Mouse (Mus musculus) CD8-positive naive resting alpha-beta T cell, adult 57 days (primary cell): Measurements from ENCODE around the gene Dhps. TPM values are rescaled to one million over a fixed set of nuclear protein-coding genes. Genes with fewer than 3 reads are reported as not detected.

Source experiments
- total RNA-seq: library from RNA; stranded (reverse); gene quantifications from one replicate; pipeline ENCODE4 v1.2.4, GENCODE M21; 2023

Gene Dhps
- 88.6 TPM for total RNA-seq

DNA sequence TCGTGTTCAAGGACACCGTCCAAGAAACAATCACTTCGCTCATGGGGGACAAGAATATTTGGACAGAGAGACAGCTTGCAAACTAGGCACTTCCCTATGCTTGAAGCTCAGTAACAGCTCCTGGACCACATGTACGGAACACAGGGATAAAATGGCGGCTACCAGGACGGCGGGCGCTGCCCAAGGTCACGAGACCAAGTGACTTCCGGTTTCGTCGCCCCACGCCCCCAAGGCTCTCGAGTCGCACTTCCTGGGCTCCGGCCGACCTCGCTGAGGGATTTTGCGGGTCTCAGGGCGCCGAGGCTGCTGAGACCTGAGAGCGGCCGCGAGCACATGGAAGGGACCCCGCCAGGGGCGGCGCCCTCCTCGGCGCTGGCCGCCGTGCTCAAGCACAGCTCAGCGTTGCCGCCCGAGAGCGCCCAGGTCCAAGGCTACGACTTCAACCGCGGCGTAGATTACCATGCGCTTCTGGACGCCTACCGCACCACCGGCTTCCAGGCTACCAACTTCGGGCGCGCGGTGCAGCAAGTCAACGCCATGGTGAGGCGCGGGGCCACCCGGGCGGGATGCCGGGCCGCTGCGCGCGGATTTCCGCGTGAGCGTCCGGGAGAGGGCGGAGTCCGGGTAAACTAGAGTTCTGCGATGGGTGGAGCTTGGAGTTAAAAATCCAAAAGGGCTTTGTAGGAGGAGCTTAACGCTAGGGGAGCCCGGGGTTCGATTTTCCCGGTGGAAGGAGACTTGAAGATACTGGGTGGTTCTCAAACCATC is at the start of gene Dhps:
Gene Dhps, plus strand, starts transcription at position 244 of the 768 bp plus-strand sequence.

GRCm38 (mm10) chr8:85025098-85025932 is 46.2 kb upstream of the Dhps start, which contains the start of gene Asna1:
Gene Asna1, minus strand, starts transcription at chr8:85025281.

GRCm38 (mm10) chr8:85026670-85027515 is 44.7 kb upstream of the Dhps start, which contains the start of gene Trir:
Gene Trir, plus strand, starts transcription at chr8:85026823.

GRCm38 (mm10) chr8:85036718-85037365 is 34.7 kb upstream of the Dhps start, which contains the start of gene Tnpo2:
Gene Tnpo2, plus strand, starts transcription at chr8:85036915.

GRCm38 (mm10) chr8:85059879-85060616 is 11.5 kb upstream of the Dhps start, which contains the start of gene Fbxw9:
Gene Fbxw9, plus strand, starts transcription at chr8:85060055.

GRCm38 (mm10) chr8:85067982-85068381 is 3.6 kb upstream of the Dhps start, which contains the start of gene Gm5741:
Gene Gm5741, minus strand, starts transcription at chr8:85067982.

GRCm38 (mm10) chr8:85080532-85081215 is 9.1 kb downstream of the Dhps start, which contains the start of gene Wdr83os:
Gene Wdr83os, plus strand, starts transcription at chr8:85080740.

GRCm38 (mm10) chr8:85081216-85081555 is 9.6 kb downstream of the Dhps start, which contains the start of gene Wdr83:
Gene Wdr83, minus strand, starts transcription at chr8:85081306.

DNA sequence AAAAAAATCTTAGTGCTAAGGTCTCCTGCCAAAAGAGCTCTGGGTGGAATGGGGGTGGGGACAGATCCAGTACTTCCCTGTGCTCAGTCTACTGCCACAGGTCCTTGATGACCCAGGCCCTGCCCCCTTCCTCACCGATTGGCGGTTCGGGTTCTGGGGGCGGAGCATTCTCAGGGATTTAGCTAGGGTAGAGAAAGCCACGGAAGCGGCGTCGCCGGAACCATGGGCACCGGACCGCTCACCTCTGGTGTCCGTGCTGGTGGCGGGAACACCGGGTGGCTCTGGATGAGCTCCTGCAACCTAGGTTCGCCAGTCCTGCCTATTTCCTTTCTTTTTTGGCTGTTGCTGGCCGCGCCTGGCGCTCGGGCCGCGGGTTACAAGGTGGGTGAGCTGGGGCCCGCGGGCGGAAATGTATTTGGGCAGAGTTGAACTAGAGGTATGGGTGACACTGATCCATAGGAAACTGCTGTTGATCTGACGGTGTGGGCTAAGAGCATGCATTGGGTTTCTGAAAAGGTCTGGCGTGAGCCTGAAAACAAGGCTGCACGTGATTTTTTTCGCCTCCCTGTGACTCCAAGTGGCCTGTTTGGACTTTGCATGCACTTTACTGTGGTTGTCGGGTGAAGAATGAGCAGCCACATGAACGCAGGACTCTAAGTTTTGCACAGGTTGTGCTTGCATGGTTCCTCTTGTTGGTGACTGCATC is 11.7 kb downstream of the Dhps start, which contains the start of gene Man2b1:
Gene Man2b1, plus strand, starts transcription at position 163 of the 706 bp plus-strand sequence.

GRCm38 (mm10) chr8:85122995-85123394 is 51.4 kb downstream of the Dhps start, which contains the start of gene Zfp791:
Gene Zfp791, minus strand, starts transcription at chr8:85123095.

Other genes with a start within 250 kb of the Dhps start
- gene Dand5, start 248.9 kb upstream of the Dhps start, total RNA-seq, result 4.1 TPM
- 18.2 TPM for gene Gadd45gip1, start 240.2 kb upstream of the Dhps start, total RNA-seq
- 63.9 TPM for gene Rad23a, start 231.1 kb upstream of the Dhps start, total RNA-seq
- 412 TPM for gene Calr, start 224.8 kb upstream of the Dhps start, total RNA-seq
- gene Farsa, start 214.8 kb upstream of the Dhps start, total RNA-seq, result 72.0 TPM
- 2.4 TPM for gene Syce2, start 199.6 kb upstream of the Dhps start, total RNA-seq
- 26.5 TPM for gene Gcdh, start 177.8 kb upstream of the Dhps start, total RNA-seq
- not detected for gene Klf1, start 169.8 kb upstream of the Dhps start, total RNA-seq
- 10.5 TPM for gene Dnase2a, start 163.2 kb upstream of the Dhps start, total RNA-seq
- gene Mast1, start 134.4 kb upstream of the Dhps start, total RNA-seq, result 0.09 TPM
- gene Rtbdn, start 124.8 kb upstream of the Dhps start, total RNA-seq, result not detected
- not detected for gene Gm49661, start 102.3 kb upstream of the Dhps start, total RNA-seq
- gene Prdx2, start 102.2 kb upstream of the Dhps start, total RNA-seq, result 33.6 TPM
- 47.9 TPM for gene Rnaseh2a, start 102.0 kb upstream of the Dhps start, total RNA-seq
- 1,294 TPM for gene Junb, start 93.0 kb upstream of the Dhps start, total RNA-seq
- gene Hook2, start 81.2 kb upstream of the Dhps start, total RNA-seq, result 4.6 TPM
- not detected for gene Best2, start 57.2 kb upstream of the Dhps start, total RNA-seq
- 64.1 TPM for gene Asna1, start 46.5 kb upstream of the Dhps start, total RNA-seq
- gene Trir, start 44.9 kb upstream of the Dhps start, total RNA-seq, result 173 TPM
- gene Tnpo2, start 34.8 kb upstream of the Dhps start, total RNA-seq, result 75.7 TPM
- 7.7 TPM for gene Fbxw9, start 11.7 kb upstream of the Dhps start, total RNA-seq
- gene Gm5741, start 3.8 kb upstream of the Dhps start, total RNA-seq, result not detected
- gene Wdr83os, start 9.0 kb downstream of the Dhps start, total RNA-seq, result 52.7 TPM
- gene Wdr83, start 9.5 kb downstream of the Dhps start, total RNA-seq, result 13.4 TPM
- 94.9 TPM for gene Man2b1, start 11.5 kb downstream of the Dhps start, total RNA-seq
- not detected for gene Zfp791, start 51.3 kb downstream of the Dhps start, total RNA-seq
- not detected for gene Cks1brt, start 80.2 kb downstream of the Dhps start, total RNA-seq
- not detected for gene Olfr371, start 154.2 kb downstream of the Dhps start, total RNA-seq
- 39.1 TPM for gene Orc6, start 227.9 kb downstream of the Dhps start, total RNA-seq
- 52.4 TPM for gene Vps35, start 228.0 kb downstream of the Dhps start, total RNA-seq